Mouse (Mus musculus) bone marrow macrophage, adult 2 months (primary cell): ENCODE data around the gene Flnc. TPM values are rescaled to one million over a fixed set of nuclear protein-coding genes. Genes with fewer than 3 reads are reported as not detected.
"Not testable (repeated sequence)": the region's sequence is repeated elsewhere in the genome, so short reads cannot be mapped to it uniquely, and the experiment has no call there.

Source experiments
- H3K27ac ChIP-seq: 2 replicates; pipeline ENCODE4 v1.5.1; 2012; ENCODE audit warnings: low read depth, low read length; ENCODE audit not compliant: insufficient read depth
- H3K4me1 ChIP-seq: 2 replicates; pipeline ENCODE4 v1.6.1; 2012; ENCODE audit warnings: low read length; ENCODE audit not compliant: control insufficient read depth, insufficient read depth
- H3K4me3 ChIP-seq: 2 replicates; pipeline ENCODE4 v1.5.1; 2012; ENCODE audit warnings: mild to moderate bottlenecking, low read length, moderate library complexity; ENCODE audit not compliant: insufficient read depth
- CTCF ChIP-seq: IDR thresholded peaks from 2 replicates; pipeline ENCODE4 v1.5.1; 2012; ENCODE audit warnings: low read depth, mild to moderate bottlenecking, low read length, moderate library complexity
- POLR2A ChIP-seq: IDR thresholded peaks from 2 replicates; pipeline ENCODE4 v1.6.1; 2012; ENCODE audit warnings: mild to moderate bottlenecking, low read depth, low read length, borderline replicate concordance
- polyA plus RNA-seq: library from polyadenylated mRNA; stranded (reverse); fragments of >200 nt; gene quantifications from 2 replicates; pipeline ENCODE4 v1.2.4, GENCODE M21; 2012; ENCODE audit not compliant: missing spikeins, insufficient read depth, insufficient read length

Flnc gene
- polyA plus RNA-seq, result 0.17 and 0.20 TPM in 2 replicates

- Histone ChIP-seq H3K27ac (no peak within 1 kb of the TSS), H3K4me1 (peaks cover 12% of the 10 kb centered on the region), H3K4me3 (peak within 1 kb of the TSS; percentile 56)
- TF ChIP-seq CTCF (no peak), POLR2A (no peak)
These were observed at the start of gene Flnc for GRCm38 (mm10) chr6:29433038-29433803. Gene Flnc (plus strand): TSS chr6:29433256.

- Histone ChIP-seq H3K4me1 (peaks cover 8% of the 10 kb centered on the region), H3K27ac (no peak within 1 kb of the TSS), H3K4me3 (peak within 1 kb of the TSS; percentile 45)
- TF ChIP-seq CTCF (no peak), POLR2A (no peak)
These were observed 45.0 kb upstream of the Flnc start, which contains the start of gene Opn1sw for GRCm38 (mm10) chr6:29388052-29388518. Gene Opn1sw (minus strand): TSS chr6:29388468.

GRCm38 (mm10) chr6:29388606-29389080, 44.4 kb upstream of the Flnc start:
- peaks cover 7% of the 10 kb centered on the region for H3K4me1 ChIP-seq
- peak overlapping the region; percentile 45 for H3K4me3 ChIP-seq
- TF ChIP-seq POLR2A (no peak), CTCF (no peak)
- H3K27ac ChIP-seq, result no peak overlapping the region

GRCm38 (mm10) chr6:29389425-29389824, 43.6 kb upstream of the Flnc start:
- Histone ChIP-seq H3K4me1 (peaks cover 3% of the 10 kb centered on the region; the same call in 1 of the 2 replicates), H3K4me3 (no peak overlapping the region), H3K27ac (no peak overlapping the region)
- no peak for TF ChIP-seq POLR2A
- TF ChIP-seq CTCF, result no peak

- not testable (repeated sequence) for H3K4me3 ChIP-seq, H3K4me1 ChIP-seq, H3K27ac ChIP-seq
These were observed 42.6 kb upstream of the Flnc start for GRCm38 (mm10) chr6:29390500-29390899.

GRCm38 (mm10) chr6:29391241-29391640, 41.8 kb upstream of the Flnc start:
- H3K4me3 ChIP-seq, H3K27ac ChIP-seq, H3K4me1 ChIP-seq: not testable (repeated sequence)

- H3K4me1 ChIP-seq, result peaks cover 2% of the 10 kb centered on the region; the same call in 1 of the 2 replicates
- no peak overlapping the region for H3K27ac ChIP-seq
- TF ChIP-seq CTCF, result no peak
- no peak overlapping the region for H3K4me3 ChIP-seq
These were observed 41.3 kb upstream of the Flnc start for GRCm38 (mm10) chr6:29391802-29392201.

GRCm38 (mm10) chr6:29394286-29394685, 38.8 kb upstream of the Flnc start:
- H3K4me1 ChIP-seq, result no peaks in the 10 kb centered on the region
- H3K4me3 ChIP-seq, result no peak overlapping the region
- H3K27ac ChIP-seq, result no peak overlapping the region
- TF ChIP-seq POLR2A, result no peak
- no peak for TF ChIP-seq CTCF

- Histone ChIP-seq H3K27ac (no peak within 1 kb of the TSS), H3K4me1 (no peaks in the 10 kb centered on the region), H3K4me3 (peak within 1 kb of the TSS; percentile 60)
- TF ChIP-seq CTCF (no peak), POLR2A (no peak)
These were observed 36.9 kb upstream of the Flnc start, which contains the start of gene Ccdc136 for GRCm38 (mm10) chr6:29395910-29396713. Gene Ccdc136 (plus strand): TSS chr6:29396309.
